Mouse (Mus musculus): ENCODE data around the gene Slc9a3r1.

Gene Slc9a3r1

GRCm38 (mm10) chr11:115162205-115162601 lies 938 bp upstream of the Slc9a3r1 start:
- in situ Hi-C loops (cut with MboI): no loop called here

GRCm38 (mm10) chr11:115163568-115164150 lies 518 bp downstream of the Slc9a3r1 start:
- in situ Hi-C loops (cut with MboI): no loop called here

GRCm38 (mm10) chr11:115164341-115164975 lies 1.3 kb downstream of the Slc9a3r1 start:
- in situ Hi-C loops (cut with MboI): no loop called here

GRCm38 (mm10) chr11:115164976-115165374 lies 1.8 kb downstream of the Slc9a3r1 start:
- in situ Hi-C loops (cut with MboI): no loop called here

GRCm38 (mm10) chr11:115166776-115167175 lies 3.6 kb downstream of the Slc9a3r1 start:
- in situ Hi-C loops (cut with MboI): no loop called here

- in situ Hi-C loops (cut with MboI): no loop called here
Measured at GRCm38 (mm10) chr11:115167631-115168249, 4.6 kb downstream of the Slc9a3r1 start.

GRCm38 (mm10) chr11:115169430-115169829 lies 6.3 kb downstream of the Slc9a3r1 start:
- in situ Hi-C loops (cut with MboI): no loop called here

GRCm38 (mm10) chr11:115171125-115171524 lies 8.0 kb downstream of the Slc9a3r1 start:
- in situ Hi-C loops (cut with MboI): no loop called here

- in situ Hi-C loops (cut with MboI): no loop called here
Measured at GRCm38 (mm10) chr11:115172825-115173287, 9.7 kb downstream of the Slc9a3r1 start.

- in situ Hi-C loops (cut with MboI): no loop called here
Measured at GRCm38 (mm10) chr11:115173549-115174339, 10.6 kb downstream of the Slc9a3r1 start.

- in situ Hi-C loops (cut with MboI): no loop called here
Measured at GRCm38 (mm10) chr11:115176399-115177190, 13.5 kb downstream of the Slc9a3r1 start.

- in situ Hi-C loops (cut with MboI): no loop called here
Measured at GRCm38 (mm10) chr11:115177559-115178195, 14.5 kb downstream of the Slc9a3r1 start.

- in situ Hi-C loops (cut with MboI): no loop called here
Measured at GRCm38 (mm10) chr11:115178766-115179165, 15.6 kb downstream of the Slc9a3r1 start.

- in situ Hi-C loops (cut with MboI): no loop called here
Measured at GRCm38 (mm10) chr11:115179191-115179590, 16.1 kb downstream of the Slc9a3r1 start.

- in situ Hi-C loops (cut with MboI): no loop called here
Measured at GRCm38 (mm10) chr11:115179881-115180280, 16.7 kb downstream of the Slc9a3r1 start.

GRCm38 (mm10) chr11:115181913-115182638 lies 18.9 kb downstream of the Slc9a3r1 start:
- in situ Hi-C loops (cut with MboI): no loop called here

- in situ Hi-C loops (cut with MboI): no loop called here
Measured at GRCm38 (mm10) chr11:115184973-115185372, 21.8 kb downstream of the Slc9a3r1 start.

GRCm38 (mm10) chr11:115187224-115187639 lies 24.1 kb downstream of the Slc9a3r1 start, which contains the start of gene Tmem104:
Gene Tmem104 (plus strand): TSS chr11:115187487.
- in situ Hi-C loops (cut with MboI): no loop called here

GRCm38 (mm10) chr11:115187693-115188092 lies 24.6 kb downstream of the Slc9a3r1 start, which contains the start of gene Nat9:
Gene Nat9 (minus strand): TSS chr11:115187859.
- in situ Hi-C loops (cut with MboI): no loop called here

All from mature B cell (primary cell).